Mouse (Mus musculus): ENCODE measurements around the gene Olfr1170. TPM values are rescaled to one million over a fixed set of nuclear protein-coding genes. Genes with fewer than 3 reads are reported as not detected.

The Olfr1170 gene
- polyA plus RNA-seq (2015; fragmentation: Nextera tagmentation; extraction: Ambion mirVana) = 0.04 TPM in 1 of 2 replicates, not detected in the other

DNA sequence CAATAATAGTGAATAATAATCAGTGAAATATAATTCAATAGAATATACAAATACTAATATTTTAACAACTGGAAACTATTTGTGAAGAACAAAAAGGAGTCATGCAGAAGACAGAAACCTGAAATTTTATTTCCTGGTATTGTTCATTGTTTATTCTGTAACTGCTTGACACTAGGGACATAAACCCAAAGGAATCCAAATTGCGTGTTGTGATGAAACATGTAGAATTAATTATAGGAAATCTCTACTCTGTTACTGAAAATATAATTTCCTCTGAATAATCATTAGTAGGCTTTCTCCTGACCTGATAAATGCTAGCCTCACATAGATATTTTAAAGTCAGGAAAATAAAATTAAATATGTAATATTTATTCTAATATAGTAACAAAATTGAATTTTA, at the start of gene Olfr1170:
Olfr1170 (minus strand) TSS at position 101 of the 400 bp plus-strand sequence.
- Histone ChIP-seq H3K4me1 (replicated peaks; ENCODE audit: control insufficient read depth, insufficient read depth) (no peaks in the 10 kb centered on the region), H3K9me3 (ENCODE audit: control insufficient read depth, low read length) (no peaks in the 10 kb centered on the region), H3K4me2 (replicated peaks; ENCODE audit: low read depth) (no peak within 1 kb of the TSS), H3K27ac (replicated peaks) (no peak within 1 kb of the TSS), H3K27me3 (ENCODE audit: control insufficient read depth, insufficient read depth, low read length) (no peaks in the 10 kb centered on the region), H3K36me3 (ENCODE audit: control insufficient read depth, insufficient read depth, low read length) (no peaks in the 10 kb centered on the region), H3K4me3 (ENCODE audit: low read depth, low read length) (no peak within 1 kb of the TSS), H3K9ac (ENCODE audit: low read length) (no peak within 1 kb of the TSS)
- DNase-seq (ENCODE audit: low spot score) (no peak), ATAC-seq (ENCODE audit: low FRiP score, low TSS enrichment) (no peak)
- 85% methylated on average over 1 of the region's 1 CpGs for WGBS
- no peak for TF ChIP-seq CTCF (IDR thresholded peaks at IDR 0.05; ENCODE audit: low read depth)

DNA sequence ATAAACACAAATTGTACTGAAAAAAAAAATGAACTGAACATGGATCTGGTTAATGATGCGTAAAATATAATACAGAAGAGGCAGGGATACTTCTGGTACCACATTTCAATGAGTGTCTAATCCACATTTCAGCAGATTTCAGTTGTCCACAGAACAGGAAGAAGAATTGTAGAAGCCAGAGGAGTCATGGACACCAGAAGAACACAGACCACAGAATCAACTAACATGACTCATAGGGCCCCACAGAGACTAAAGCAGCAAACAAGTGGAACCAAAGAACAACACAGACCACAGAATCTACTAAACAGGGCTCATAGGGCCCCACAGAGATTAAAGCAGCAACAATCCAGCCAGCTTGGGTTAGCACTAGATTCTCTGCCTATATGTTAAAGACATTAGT, 7.3 kb downstream of the Olfr1170 start:
- no peaks in the 10 kb centered on the region for H3K27me3 ChIP-seq (ENCODE audit: control insufficient read depth, insufficient read depth, low read length)
- no peak for ATAC-seq (ENCODE audit: low FRiP score, low TSS enrichment)
- H3K9ac ChIP-seq (ENCODE audit: low read length) = no peak overlapping the region
- H3K4me3 ChIP-seq (ENCODE audit: low read depth, low read length) = no peak overlapping the region
- DNase-seq (ENCODE audit: low spot score) = no peak
- no peaks in the 10 kb centered on the region for H3K4me1 ChIP-seq (replicated peaks; ENCODE audit: control insufficient read depth, insufficient read depth)
- 76% methylated on average over 1 of the region's 1 CpGs for WGBS
- TF ChIP-seq EP300 (optimal IDR thresholded peaks at IDR 0.05) (no peak), CTCF (IDR thresholded peaks at IDR 0.05; ENCODE audit: low read depth) (no peak)
- no peak overlapping the region for H3K4me2 ChIP-seq (replicated peaks; ENCODE audit: low read depth)
- no peak overlapping the region for H3K27ac ChIP-seq (replicated peaks)
- no peaks in the 10 kb centered on the region for H3K36me3 ChIP-seq (ENCODE audit: control insufficient read depth, insufficient read depth, low read length)
- H3K9me3 ChIP-seq (ENCODE audit: control insufficient read depth, low read length) = no peaks in the 10 kb centered on the region

DNA sequence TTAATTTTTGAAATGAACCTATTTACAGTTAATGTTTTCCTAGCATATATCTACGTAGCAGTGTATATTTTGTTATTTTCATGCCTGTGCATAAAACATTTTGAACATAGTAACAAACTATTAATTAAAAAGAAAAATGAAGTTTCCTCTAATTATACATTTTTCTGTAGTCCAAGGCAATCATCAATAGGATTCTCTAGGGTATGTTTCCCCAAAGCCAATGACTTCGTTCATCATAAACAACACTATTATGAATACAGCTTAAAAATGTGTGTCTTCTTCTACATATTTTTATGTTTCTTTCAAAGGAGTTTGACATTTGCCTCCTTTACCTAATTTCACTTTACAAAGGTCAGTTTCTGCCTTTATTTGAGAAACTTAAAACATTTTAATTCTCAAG, 46.6 kb downstream of the Olfr1170 start, which contains the start of gene Olfr1168:
Olfr1168 (plus strand) TSS at position 301 of the 400 bp plus-strand sequence.
- Histone ChIP-seq H3K27me3 (ENCODE audit: control insufficient read depth, insufficient read depth, low read length) (no peaks in the 10 kb centered on the region), H3K9me3 (ENCODE audit: control insufficient read depth, low read length) (no peaks in the 10 kb centered on the region), H3K4me1 (replicated peaks; ENCODE audit: control insufficient read depth, insufficient read depth) (no peaks in the 10 kb centered on the region), H3K27ac (replicated peaks) (no peak within 1 kb of the TSS), H3K9ac (ENCODE audit: low read length) (no peak within 1 kb of the TSS), H3K36me3 (ENCODE audit: control insufficient read depth, insufficient read depth, low read length) (no peaks in the 10 kb centered on the region), H3K4me3 (ENCODE audit: low read depth, low read length) (no peak within 1 kb of the TSS), H3K4me2 (replicated peaks; ENCODE audit: low read depth) (no peak within 1 kb of the TSS)
- DNase-seq (ENCODE audit: low spot score) = no peak
- 88% methylated on average over 2 of the region's 2 CpGs for WGBS
- no peak for ATAC-seq (ENCODE audit: low FRiP score, low TSS enrichment)
- no peak for TF ChIP-seq CTCF (IDR thresholded peaks at IDR 0.05; ENCODE audit: low read depth)
- no peak for TF ChIP-seq EP300 (optimal IDR thresholded peaks at IDR 0.05)

Other genes starting within 250 kb of the Olfr1170 start
- gene Olfr1158, start 238.2 kb downstream of the Olfr1170 start, polyA plus RNA-seq (2015; fragmentation: Nextera tagmentation; extraction: Ambion mirVana) = not detected in 2 replicates
- gene Olfr1160, start 220.1 kb downstream of the Olfr1170 start, polyA plus RNA-seq (2015; fragmentation: Nextera tagmentation; extraction: Ambion mirVana) = 0.04 TPM in 1 of 2 replicates, not detected in the other
- not detected in 2 replicates for gene Olfr1161, start 205.6 kb downstream of the Olfr1170 start, polyA plus RNA-seq (2015; fragmentation: Nextera tagmentation; extraction: Ambion mirVana)
- gene Olfr73, start 190.6 kb downstream of the Olfr1170 start, polyA plus RNA-seq (2015; fragmentation: Nextera tagmentation; extraction: Ambion mirVana) = not detected in 2 replicates
- gene Olfr1162, start 177.2 kb downstream of the Olfr1170 start, polyA plus RNA-seq (2015; fragmentation: Nextera tagmentation; extraction: Ambion mirVana) = 0.02 TPM in 1 of 2 replicates, not detected in the other
- gene Olfr1163, start 156.5 kb downstream of the Olfr1170 start, polyA plus RNA-seq (2015; fragmentation: Nextera tagmentation; extraction: Ambion mirVana) = not detected in 2 replicates
- not detected in 2 replicates for gene Olfr1164, start 134.4 kb downstream of the Olfr1170 start, polyA plus RNA-seq (2015; fragmentation: Nextera tagmentation; extraction: Ambion mirVana)
- not detected in 2 replicates for gene Olfr1166, start 100.1 kb downstream of the Olfr1170 start, polyA plus RNA-seq (2015; fragmentation: Nextera tagmentation; extraction: Ambion mirVana)
- gene Olfr1167, start 73.1 kb downstream of the Olfr1170 start, polyA plus RNA-seq (2015; fragmentation: Nextera tagmentation; extraction: Ambion mirVana) = not detected in 2 replicates
- not detected in 2 replicates for gene Olfr1168, start 46.5 kb downstream of the Olfr1170 start, polyA plus RNA-seq (2015; fragmentation: Nextera tagmentation; extraction: Ambion mirVana)
- gene Olfr1173, start 51.5 kb upstream of the Olfr1170 start, polyA plus RNA-seq (2015; fragmentation: Nextera tagmentation; extraction: Ambion mirVana) = 0.01 TPM in 1 of 2 replicates, not detected in the other
- not detected in 2 replicates for gene Olfr1174-ps, start 86.8 kb upstream of the Olfr1170 start, polyA plus RNA-seq (2015; fragmentation: Nextera tagmentation; extraction: Ambion mirVana)
- gene Olfr1175-ps, start 98.9 kb upstream of the Olfr1170 start, polyA plus RNA-seq (2015; fragmentation: Nextera tagmentation; extraction: Ambion mirVana) = not detected in 2 replicates
- gene Olfr1176, start 108.4 kb upstream of the Olfr1170 start, polyA plus RNA-seq (2015; fragmentation: Nextera tagmentation; extraction: Ambion mirVana) = not detected in 2 replicates
- gene Olfr1177-ps, start 118.2 kb upstream of the Olfr1170 start, polyA plus RNA-seq (2015; fragmentation: Nextera tagmentation; extraction: Ambion mirVana) = not detected in 2 replicates
- gene Olfr1178, start 158.7 kb upstream of the Olfr1170 start, polyA plus RNA-seq (2015; fragmentation: Nextera tagmentation; extraction: Ambion mirVana) = 0.04 TPM in 1 of 2 replicates, not detected in the other
- gene Olfr1179, start 178.1 kb upstream of the Olfr1170 start, polyA plus RNA-seq (2015; fragmentation: Nextera tagmentation; extraction: Ambion mirVana) = not detected in 2 replicates
- not detected in 2 replicates for gene Olfr1180, start 190.8 kb upstream of the Olfr1170 start, polyA plus RNA-seq (2015; fragmentation: Nextera tagmentation; extraction: Ambion mirVana)
- not detected in 2 replicates for gene Olfr1181, start 197.8 kb upstream of the Olfr1170 start, polyA plus RNA-seq (2015; fragmentation: Nextera tagmentation; extraction: Ambion mirVana)
- not detected in 2 replicates for gene Gm13757, start 220.8 kb upstream of the Olfr1170 start, polyA plus RNA-seq (2015; fragmentation: Nextera tagmentation; extraction: Ambion mirVana)
- not detected in 2 replicates for gene Olfr1183, start 226.5 kb upstream of the Olfr1170 start, polyA plus RNA-seq (2015; fragmentation: Nextera tagmentation; extraction: Ambion mirVana)